Mouse (Mus musculus) inflammation-experienced regulatory T-cells, adult 16 weeks (primary cell): ENCODE data around the gene Top3b. TPM values are rescaled to one million over a fixed set of nuclear protein-coding genes. Genes with fewer than 3 reads are reported as not detected.

Experiments used
- polyA plus RNA-seq: library from polyadenylated mRNA; unstranded; fragments of 100-300 nt; shearing (Covaris generic); gene quantifications from one replicate; pipeline ENCODE4 v1.2.1, GENCODE M21; 2017

Gene Top3b
- polyA plus RNA-seq, result 125 TPM

GRCm38 (mm10) chr16:16870617-16871331 lies at the start of gene Top3b, which contains the start of gene Vpreb1:
Gene Top3b (plus strand): TSS chr16:16870736.
Gene Vpreb1 (minus strand): TSS chr16:16870843.

GRCm38 (mm10) chr16:16828757-16829615 lies 41.5 kb upstream of the Top3b start, which contains the start of gene Spag6l:
Gene Spag6l (minus strand): TSS chr16:16829456.

GRCm38 (mm10) chr16:16863978-16864377 lies 6.6 kb upstream of the Top3b start, which contains the start of gene Igll1:
Gene Igll1 (minus strand): TSS chr16:16863985.

GRCm38 (mm10) chr16:16896382-16897055 lies 26.0 kb downstream of the Top3b start, which contains the start of gene Ppm1f:
Gene Ppm1f (plus strand): TSS chr16:16896469.

Other genes starting within 250 kb of the Top3b start
- gene Olfr19, start 194.3 kb upstream of the Top3b start, polyA plus RNA-seq, result not detected
- gene Spag6l, start 41.3 kb upstream of the Top3b start, polyA plus RNA-seq, result 0.55 TPM
- gene Igll1, start 6.8 kb upstream of the Top3b start, polyA plus RNA-seq, result not detected
- 3.3 TPM for gene Vpreb1, start 107 bp downstream of the Top3b start, polyA plus RNA-seq
- gene Ppm1f, start 25.7 kb downstream of the Top3b start, polyA plus RNA-seq, result 34.6 TPM
- gene Mapk1, start 112.6 kb downstream of the Top3b start, polyA plus RNA-seq, result 33.1 TPM
- 2.4 TPM for gene Ypel1, start 199.0 kb downstream of the Top3b start, polyA plus RNA-seq
- gene Ppil2, start 240.5 kb downstream of the Top3b start, polyA plus RNA-seq, result 271 TPM